Mouse (Mus musculus) neural tube, embryonic 14.5 days (tissue): ENCODE data around the gene Vps26b. TPM values are rescaled to one million over a fixed set of nuclear protein-coding genes. Genes with fewer than 3 reads are reported as not detected.

Experiments
- ATAC-seq: fragments of 200-750 bp; cut with Nextera tagmentation; 2 replicates; pipeline ENCODE4 v1.8.0; 2017; ENCODE audit warnings: low read depth, mild to moderate bottlenecking, moderate TSS enrichment, moderate library complexity
- H3K27ac ChIP-seq: fragments of 300-500 bp; sonication (generic); 2 replicates; pipeline ENCODE4 v1.5.1; 2014; ENCODE audit warnings: low read depth, mild to moderate bottlenecking, control low read depth, low read length, moderate library complexity, mixed read lengths
- H3K27me3 ChIP-seq: fragments of 300-500 bp; sonication (generic); 2 replicates; pipeline ENCODE4 v1.6.1; 2014; ENCODE audit warnings: low read length; ENCODE audit not compliant: control insufficient read depth, insufficient read depth
- H3K36me3 ChIP-seq: fragments of 300-500 bp; sonication (generic); 2 replicates; pipeline ENCODE4 v1.6.1; 2014; ENCODE audit warnings: low read length, mixed read lengths; ENCODE audit not compliant: control insufficient read depth, insufficient read depth
- H3K4me1 ChIP-seq: fragments of 300-500 bp; sonication (generic); 2 replicates; pipeline ENCODE4 v1.6.1; 2014; ENCODE audit warnings: low read length; ENCODE audit not compliant: control insufficient read depth, insufficient read depth
- H3K4me2 ChIP-seq: fragments of 300-500 bp; sonication (generic); 2 replicates; pipeline ENCODE4 v1.6.1; 2014; ENCODE audit warnings: mild to moderate bottlenecking, low read depth, low read length, control low read depth
- H3K4me3 ChIP-seq: fragments of 300-500 bp; sonication (generic); 2 replicates; pipeline ENCODE4 v1.5.1; 2014; ENCODE audit warnings: low read depth, low read length, control low read depth, mixed read lengths
- H3K9ac ChIP-seq: fragments of 300-500 bp; sonication (generic); replicated peaks from 2 replicates; pipeline ENCODE4 v1.6.1; 2014; ENCODE audit warnings: low read depth, mild to moderate bottlenecking, control low read depth, low read length, mixed read lengths
- H3K9me3 ChIP-seq: fragments of 300-500 bp; sonication (generic); 2 replicates; pipeline ENCODE4 v1.6.1; 2016; ENCODE audit warnings: low read length; ENCODE audit not compliant: control insufficient read depth
- WGBS: fragments of 180-500 bp; shearing (Covaris S2); extraction: QIAGEN DNeasy Blood & Tissue Kit; methylation state at CpG from one replicate; pipeline ENCODE4 v1.1.7; 2014; 5-methylcytosine and 5-hydroxymethylcytosine counted together
- polyA plus RNA-seq: library from polyadenylated mRNA; unstranded; fragments of >200 nt; fragmentation: Nextera tagmentation; extraction: Ambion mirVana; gene quantifications from 2 replicates; pipeline ENCODE4 v1.2.1, GENCODE M21; 2014

Gene Vps26b
- polyA plus RNA-seq, 1 experiment from 2014 or later: 90.4 TPM

DNA sequence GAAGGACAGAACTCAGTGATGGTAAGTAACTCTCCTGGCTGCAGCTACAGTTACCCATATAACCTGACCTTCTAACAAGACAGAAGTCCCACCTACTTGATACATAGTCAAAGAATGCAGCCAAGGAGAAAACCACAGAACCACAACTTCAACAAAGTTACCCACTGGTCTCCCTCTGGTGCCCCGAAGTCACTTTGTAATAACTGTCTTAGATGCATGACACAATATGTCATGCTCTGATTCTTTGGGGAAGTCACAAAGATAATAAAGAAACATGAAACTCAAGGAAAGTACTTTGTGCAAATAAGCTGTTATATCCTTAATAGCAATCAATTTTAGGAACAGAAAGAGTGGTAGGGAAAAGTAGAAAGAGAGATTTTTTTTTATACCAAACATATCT lies 3.2 kb downstream of the Vps26b start:
- Histone ChIP-seq H3K27me3 (no peaks in the 10 kb centered on the region), H3K9ac (no peak overlapping the region), H3K4me3 (no peak overlapping the region), H3K27ac (no peak overlapping the region), H3K4me2 (peak overlapping the region; percentile 83; the same call in 1 of the 2 replicates), H3K36me3 (no peaks in the 10 kb centered on the region), H3K9me3 (no peaks in the 10 kb centered on the region), H3K4me1 (peaks cover 29% of the 10 kb centered on the region)
- 79% methylated on average over 1 of the region's 1 CpGs for WGBS
- no peak for ATAC-seq

DNA sequence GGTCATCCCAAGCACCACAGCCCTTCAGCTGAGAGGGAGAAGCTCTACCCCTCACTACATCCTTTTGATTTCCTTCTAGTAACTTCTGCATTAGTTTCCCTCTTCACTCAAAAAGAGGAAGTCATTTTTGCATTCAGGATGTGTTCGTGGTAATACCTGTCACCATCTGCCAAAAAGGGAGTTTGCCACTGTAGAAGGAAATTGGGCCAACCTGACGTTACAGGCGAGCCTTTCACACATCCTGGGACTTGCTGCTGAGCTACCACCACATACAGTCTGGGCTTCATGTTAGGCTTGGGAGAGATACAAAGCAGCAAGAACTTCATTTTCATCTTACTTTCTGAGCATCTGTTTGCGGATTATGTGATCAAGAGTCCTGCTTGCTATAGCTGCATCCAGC lies 6.2 kb downstream of the Vps26b start:
- Histone ChIP-seq H3K36me3 (0 out of 2 replicates have a peak, but pooled peaks cover 3% of the 10 kb centered on the region), H3K9ac (no peak overlapping the region), H3K4me3 (no peak overlapping the region), H3K27ac (no peak overlapping the region), H3K4me2 (no peak overlapping the region), H3K27me3 (no peaks in the 10 kb centered on the region), H3K4me1 (peaks cover 25% of the 10 kb centered on the region), H3K9me3 (no peaks in the 10 kb centered on the region)
- WGBS: 94% methylated on average over 4 of the region's 4 CpGs
- no peak for ATAC-seq

DNA sequence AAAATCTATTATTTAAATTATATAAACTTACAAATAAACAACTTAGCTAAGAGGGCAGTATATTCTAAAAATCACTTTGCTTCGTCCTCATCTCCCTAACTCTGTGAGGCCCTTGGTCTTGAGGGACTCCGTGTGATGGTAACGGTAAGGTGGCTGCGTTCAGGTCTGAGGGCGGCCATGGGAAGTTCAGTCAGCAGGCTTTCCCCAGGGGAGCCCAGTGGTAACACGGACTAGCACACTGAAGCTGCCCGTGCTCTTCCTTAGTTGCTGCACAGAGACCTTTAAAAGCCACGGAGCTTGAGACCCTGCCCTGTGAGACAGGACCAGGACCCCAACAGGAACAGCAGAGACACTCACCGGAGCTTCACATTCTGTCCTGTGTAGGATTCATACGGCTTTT lies 10.9 kb downstream of the Vps26b start:
- peaks cover 30% of the 10 kb centered on the region for H3K36me3 ChIP-seq

DNA sequence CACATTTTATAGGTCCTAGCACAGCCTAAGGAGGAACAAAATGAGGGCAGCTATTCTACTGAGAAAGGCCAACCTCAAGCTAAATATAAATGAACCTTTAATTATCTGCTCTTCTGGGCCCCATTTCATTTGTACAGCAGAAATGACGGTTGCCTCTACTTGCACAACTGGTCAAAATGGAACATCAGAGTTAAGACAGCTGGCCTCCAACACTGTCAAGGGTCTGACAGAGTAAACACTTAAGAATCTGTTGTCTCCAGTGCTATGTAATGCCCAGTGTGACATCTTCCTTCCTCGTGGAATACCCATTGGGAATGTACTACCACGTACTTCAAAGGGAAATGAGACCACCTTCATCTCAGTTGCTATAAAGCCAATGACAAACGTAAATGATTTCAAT lies 18.3 kb downstream of the Vps26b start:
- Histone ChIP-seq H3K27me3 (no peaks in the 10 kb centered on the region), H3K27ac (no peak overlapping the region), H3K4me2 (no peak overlapping the region), H3K4me1 (no peaks in the 10 kb centered on the region), H3K36me3 (peaks cover 78% of the 10 kb centered on the region), H3K4me3 (no peak overlapping the region), H3K9ac (no peak overlapping the region), H3K9me3 (no peaks in the 10 kb centered on the region)
- no peak for ATAC-seq
- 90% methylated on average over 4 of the region's 4 CpGs for WGBS

More for the DNA sequence above, 10.9 kb downstream of the Vps26b start:
- Histone ChIP-seq H3K4me2 (no peak overlapping the region), H3K9ac (no peak overlapping the region), H3K27ac (no peak overlapping the region), H3K9me3 (no peaks in the 10 kb centered on the region), H3K27me3 (no peaks in the 10 kb centered on the region), H3K4me1 (no peaks in the 10 kb centered on the region), H3K4me3 (no peak overlapping the region)
- WGBS: 92% methylated on average over 10 of the region's 10 CpGs
- ATAC-seq: no peak

DNA sequence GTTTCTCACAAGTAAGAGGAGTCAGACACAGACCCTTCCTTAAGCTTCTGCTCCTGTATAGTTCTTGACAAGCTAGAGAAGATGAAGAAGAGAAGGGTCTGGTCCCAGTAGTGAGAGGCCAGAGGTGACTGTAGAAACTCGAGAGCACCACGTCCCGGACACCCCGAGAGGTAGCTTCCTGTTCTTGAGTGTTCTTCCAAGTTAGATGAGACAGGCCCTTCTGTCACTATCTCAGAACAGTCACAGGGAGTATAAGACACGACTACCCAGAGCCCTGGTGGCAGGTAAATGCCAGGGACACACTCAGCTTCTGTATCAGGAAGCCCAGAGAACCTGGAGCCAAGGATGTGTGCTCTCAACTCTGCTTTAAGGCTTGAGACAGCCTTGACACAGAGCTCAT lies 20.6 kb downstream of the Vps26b start:
- no peak overlapping the region for H3K9ac ChIP-seq
- H3K4me2 ChIP-seq: no peak overlapping the region
- H3K4me1 ChIP-seq: no peaks in the 10 kb centered on the region
- WGBS: 88% methylated on average over 5 of the region's 5 CpGs
- peaks cover 81% of the 10 kb centered on the region for H3K36me3 ChIP-seq
- no peak for ATAC-seq
- H3K27ac ChIP-seq: no peak overlapping the region
- H3K9me3 ChIP-seq: no peaks in the 10 kb centered on the region
- no peaks in the 10 kb centered on the region for H3K27me3 ChIP-seq
- H3K4me3 ChIP-seq: no peak overlapping the region

DNA sequence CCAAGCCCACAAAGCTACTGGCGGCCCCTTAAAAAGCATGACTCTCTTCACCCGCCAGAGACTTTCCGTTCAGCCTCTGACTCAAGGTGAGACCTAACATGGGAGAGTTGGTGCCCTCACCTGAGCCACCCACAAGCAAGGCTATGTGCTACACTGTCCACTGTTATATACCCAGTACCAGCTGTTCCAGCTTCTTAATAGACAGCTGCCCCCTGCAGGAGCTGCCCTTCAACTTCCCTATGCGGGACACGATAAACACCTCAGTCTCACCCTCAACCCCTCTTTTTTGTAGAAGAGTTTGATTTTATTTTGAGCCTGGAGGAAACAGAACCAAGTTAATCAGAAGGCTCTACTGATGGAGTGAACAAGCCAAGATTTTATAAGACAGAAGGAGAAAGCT lies 23.0 kb downstream of the Vps26b start:
- Histone ChIP-seq H3K36me3 (peaks cover 61% of the 10 kb centered on the region), H3K27me3 (no peaks in the 10 kb centered on the region), H3K9me3 (no peaks in the 10 kb centered on the region), H3K4me2 (no peak overlapping the region), H3K4me3 (no peak overlapping the region), H3K27ac (no peak overlapping the region), H3K4me1 (no peaks in the 10 kb centered on the region), H3K9ac (no peak overlapping the region)
- WGBS: 94% methylated on average over 5 of the region's 5 CpGs
- ATAC-seq: peak; percentile 35; the same call in 1 of the 2 replicates

DNA sequence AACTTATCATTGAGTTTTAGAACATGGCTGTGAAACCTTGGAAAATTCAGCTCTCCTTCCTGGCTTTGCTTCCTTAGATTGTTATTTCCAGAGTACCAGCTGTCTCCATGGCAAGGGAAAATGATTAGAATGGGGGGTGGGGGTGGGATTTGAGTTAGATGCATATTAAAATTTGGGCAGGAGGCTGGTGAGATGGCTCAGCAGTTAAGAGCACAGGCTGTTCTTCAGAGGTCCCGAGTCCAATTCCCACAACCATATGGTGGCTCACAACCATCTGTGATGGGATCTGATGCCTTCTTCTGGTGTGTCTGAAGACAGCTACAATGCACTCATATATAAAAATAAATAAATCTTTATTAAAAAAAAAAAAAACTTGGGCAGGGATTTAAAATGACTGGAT lies 23.9 kb downstream of the Vps26b start:
- no peaks in the 10 kb centered on the region for H3K9me3 ChIP-seq
- no peaks in the 10 kb centered on the region for H3K27me3 ChIP-seq
- no peak overlapping the region for H3K4me3 ChIP-seq
- 68% methylated on average over 1 of the region's 1 CpGs for WGBS
- no peak overlapping the region for H3K4me2 ChIP-seq
- no peak for ATAC-seq
- H3K4me1 ChIP-seq: peaks cover 2% of the 10 kb centered on the region; the same call in 1 of the 2 replicates
- H3K27ac ChIP-seq: no peak overlapping the region
- H3K9ac ChIP-seq: no peak overlapping the region
- H3K36me3 ChIP-seq: peaks cover 58% of the 10 kb centered on the region

DNA sequence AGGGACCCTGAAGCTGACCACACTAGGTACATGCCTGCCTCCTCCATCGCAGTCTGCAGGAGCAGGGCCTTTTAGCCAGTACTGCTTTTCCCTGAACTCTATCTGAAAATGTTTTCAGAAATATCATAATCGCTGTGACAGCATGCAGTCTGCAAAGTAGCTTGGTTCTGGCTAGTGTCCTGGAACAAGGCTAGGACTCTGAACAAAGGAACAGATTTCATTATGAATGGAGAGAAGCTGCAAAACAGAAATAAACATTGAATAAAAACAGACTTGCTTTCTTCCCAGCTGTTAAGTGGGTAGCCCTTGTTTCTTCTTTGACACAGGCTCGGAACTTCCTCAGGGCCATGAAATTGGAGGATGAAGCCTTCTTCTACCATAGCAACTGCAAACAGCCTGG lies 24.6 kb downstream of the Vps26b start:
- Histone ChIP-seq H3K9ac (no peak overlapping the region), H3K4me1 (peaks cover 8% of the 10 kb centered on the region; the same call in 1 of the 2 replicates), H3K4me3 (no peak overlapping the region), H3K36me3 (peaks cover 53% of the 10 kb centered on the region), H3K27me3 (no peaks in the 10 kb centered on the region), H3K4me2 (no peak overlapping the region), H3K9me3 (no peaks in the 10 kb centered on the region), H3K27ac (no peak overlapping the region)
- WGBS: 84% methylated on average over 3 of the region's 3 CpGs
- ATAC-seq: no peak

DNA sequence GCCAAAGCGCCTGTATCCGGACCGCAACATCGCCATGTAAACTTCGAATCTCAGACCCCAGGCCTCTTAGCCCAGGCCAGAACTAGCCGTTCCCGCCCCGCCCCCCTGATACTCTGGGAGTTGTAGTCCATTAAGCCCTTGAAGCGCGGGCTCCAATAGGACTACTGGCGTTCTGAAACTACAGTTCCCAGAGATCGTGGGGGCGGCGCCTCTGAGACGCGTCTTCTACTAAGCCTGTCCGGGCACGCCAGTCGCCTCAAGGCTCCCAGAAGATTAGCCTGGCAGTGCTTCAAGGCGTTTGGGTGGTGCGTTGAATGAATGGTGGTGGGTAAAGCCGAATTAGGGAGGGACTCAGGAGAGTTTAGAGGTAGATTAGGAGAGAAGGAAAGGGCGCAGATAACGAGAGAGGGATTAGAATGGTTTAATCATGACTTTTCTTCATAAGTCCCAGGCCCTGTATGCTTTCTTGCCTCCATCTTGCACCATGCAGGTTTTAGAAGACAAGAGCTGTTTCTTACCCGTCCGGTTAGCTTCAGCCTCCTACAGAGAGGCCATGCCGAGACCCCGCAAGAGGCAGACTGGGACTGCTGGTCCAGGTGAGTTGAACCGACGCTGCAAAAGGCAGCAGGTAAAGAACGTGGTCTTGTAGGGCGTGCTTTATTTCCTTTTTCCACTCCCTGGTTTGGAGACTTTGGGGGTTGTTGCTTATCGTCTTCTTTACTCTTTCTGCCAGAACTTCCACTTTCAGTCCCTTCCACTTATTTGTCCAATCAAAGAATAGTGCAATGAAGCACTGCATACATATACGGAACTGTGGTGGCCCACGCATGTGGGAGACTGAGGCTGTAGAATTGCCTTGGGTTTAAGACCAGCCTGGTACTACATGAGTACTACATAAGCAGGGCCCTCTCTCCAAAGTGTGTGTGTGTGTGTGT lies 30.1 kb downstream of the Vps26b start, which contains the start of the genes Acad8 and Thyn1:
Gene Acad8, minus strand, starts transcription at position 106 of the 935 bp plus-strand sequence.
Gene Thyn1, plus strand, starts transcription at position 250 of the 935 bp plus-strand sequence.
- 1% methylated on average over 35 of the region's 35 CpGs for WGBS
- Histone ChIP-seq H3K4me2 (peak within 1 kb of the TSS; percentile 71), H3K4me3 (peak within 1 kb of the TSS; percentile 69), H3K27ac (peak within 1 kb of the TSS; percentile 64), H3K27me3 (no peaks in the 10 kb centered on the region), H3K9ac (peak within 1 kb of the TSS; percentile 74), H3K4me1 (peaks cover 10% of the 10 kb centered on the region; the same call in 1 of the 2 replicates), H3K9me3 (no peaks in the 10 kb centered on the region), H3K36me3 (peaks cover 6% of the 10 kb centered on the region)
- peak; percentile 100 for ATAC-seq
